Mouse (Mus musculus): ENCODE measurements around the gene Scgb2b19. TPM values are rescaled to one million over a fixed set of nuclear protein-coding genes. Genes with fewer than 3 reads are reported as not detected.
"Not testable (repeated sequence)": the region's sequence is repeated elsewhere in the genome, so short reads cannot be mapped to it uniquely, and the experiment has no call there.

Gene Scgb2b19
- not detected for total RNA-seq (2021)

DNA sequence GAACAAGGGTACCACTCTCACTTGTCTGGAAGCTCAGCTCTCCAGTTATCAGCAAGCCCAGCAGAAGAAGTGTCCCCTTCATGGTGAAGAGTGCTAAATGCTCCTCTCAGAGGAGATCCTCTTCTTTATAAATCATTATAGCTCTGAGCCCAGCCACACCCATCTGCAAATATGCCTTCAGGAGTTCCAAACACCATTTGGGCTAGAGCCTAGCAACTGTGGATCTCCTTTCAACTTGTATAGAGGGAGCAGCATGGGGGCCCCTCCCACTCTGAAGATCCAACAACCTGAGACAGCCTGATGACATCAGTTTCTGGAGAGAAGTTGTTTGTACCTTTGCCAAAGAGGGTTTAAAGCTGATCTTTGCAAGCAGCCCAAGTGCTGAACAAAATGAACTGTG, at the start of gene Scgb2b19:
TSS of gene Scgb2b19 (minus strand) at position 101 of the 400 bp plus-strand sequence.
- not testable (repeated sequence) for DNase-seq

DNA sequence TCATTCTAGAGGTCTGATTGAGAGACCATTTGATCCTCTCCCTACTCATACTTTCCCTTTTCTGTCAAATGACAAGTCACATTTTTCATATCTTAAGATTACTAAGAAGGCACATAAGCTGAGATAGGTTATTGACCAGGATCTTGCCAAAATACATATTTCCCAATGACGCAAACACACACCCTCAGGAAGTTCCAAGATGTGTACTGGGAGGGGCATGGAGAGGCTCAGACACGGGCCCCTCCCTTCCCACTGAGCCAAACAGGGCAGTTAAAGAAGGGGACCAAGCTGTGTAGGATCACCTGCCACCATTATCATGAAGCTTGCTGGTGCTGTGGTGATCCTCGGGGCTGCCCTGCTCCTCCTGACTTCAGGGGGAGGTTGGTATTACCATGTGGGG, 6.9 kb upstream of the Scgb2b19 start, which contains the start of gene Scgb1b19:
TSS of gene Scgb1b19 (plus strand) at position 301 of the 400 bp plus-strand sequence.
- DNase-seq: not testable (repeated sequence)

Other genes starting within 250 kb of the Scgb2b19 start
- not detected for gene Scgb2b17, start 223.8 kb downstream of the Scgb2b19 start, total RNA-seq (2021)
- not detected for gene Scgb1b17, start 216.9 kb downstream of the Scgb2b19 start, total RNA-seq (2021)
- not detected for gene Scgb2b18, start 106.5 kb downstream of the Scgb2b19 start, total RNA-seq (2021)
- not detected for gene Scgb1b18, start 94.8 kb downstream of the Scgb2b19 start, total RNA-seq (2021)
- not detected for gene Scgb1b19, start 7.0 kb upstream of the Scgb2b19 start, total RNA-seq (2021)
- not detected for gene Scgb2b20, start 86.0 kb upstream of the Scgb2b19 start, total RNA-seq (2021)
- gene Scgb1b20, start 92.9 kb upstream of the Scgb2b19 start, total RNA-seq (2021): not detected
- gene Scgb2b21, start 240.1 kb upstream of the Scgb2b19 start, total RNA-seq (2021): not detected